Mouse (Mus musculus): Measurements from ENCODE around the gene Cyp2j12. TPM values are rescaled to one million over a fixed set of nuclear protein-coding genes. Genes with fewer than 3 reads are reported as not detected.

The Cyp2j12 gene
- not detected in 2 replicates for polyA plus RNA-seq (2012)

GRCm38 (mm10) chr4:96140732-96141467, at the start of gene Cyp2j12:
Gene Cyp2j12 (minus strand): TSS chr4:96141152.

GRCm38 (mm10) chr4:96077261-96078125, 63.5 kb downstream of the Cyp2j12 start, which contains the start of gene Cyp2j13:
Gene Cyp2j13 (minus strand): TSS chr4:96077546.

Other genes with a start within 250 kb of the Cyp2j12 start
- gene Hook1, start 173.9 kb downstream of the Cyp2j12 start, polyA plus RNA-seq (2012), result 1.4 and 1.6 TPM in 2 replicates
- not detected in 2 replicates for gene Cyp2j13, start 63.6 kb downstream of the Cyp2j12 start, polyA plus RNA-seq (2012)
- gene Cyp2j7, start 95.5 kb upstream of the Cyp2j12 start, polyA plus RNA-seq (2012), result not detected in 2 replicates
- not detected in 2 replicates for gene Cyp2j11, start 207.5 kb upstream of the Cyp2j12 start, polyA plus RNA-seq (2012)